Mouse (Mus musculus) small intestine, adult 2 months (tissue): ENCODE measurements around the gene Slc16a6.

Source experiments
- CTCF ChIP-seq: fragments of 200-500 bp; IDR thresholded peaks from 2 replicates; pipeline ENCODE4 v1.5.1; 2012; ENCODE audit warnings: low read depth, mild to moderate bottlenecking, control low read depth, inconsistent platforms, low read length, moderate library complexity, mixed read lengths; ENCODE audit not compliant: insufficient replicate concordance, insufficient read length; ENCODE audit errors: extremely low read depth
- POLR2A ChIP-seq: fragments of 200-500 bp; IDR thresholded peaks from 2 replicates; pipeline ENCODE4 v1.6.1; 2012; ENCODE audit warnings: low read depth, mild to moderate bottlenecking, control low read depth, inconsistent platforms, low read length, moderate library complexity

- TF ChIP-seq POLR2A (no peak), CTCF (no peak)
Observed at GRCm38 (mm10) chr11:109468133-109468532, 5.3 kb downstream of the Slc16a6 start.
